Mouse (Mus musculus) brain, adult 2 months (tissue): ENCODE measurements around the gene Nfatc2.

ENCODE experiments used
- DNase-seq: peaks from one replicate; pipeline ENCODE4 v3.0.0; 2011; ENCODE audit warnings: low read depth, low spot score

The Nfatc2 gene

DNA sequence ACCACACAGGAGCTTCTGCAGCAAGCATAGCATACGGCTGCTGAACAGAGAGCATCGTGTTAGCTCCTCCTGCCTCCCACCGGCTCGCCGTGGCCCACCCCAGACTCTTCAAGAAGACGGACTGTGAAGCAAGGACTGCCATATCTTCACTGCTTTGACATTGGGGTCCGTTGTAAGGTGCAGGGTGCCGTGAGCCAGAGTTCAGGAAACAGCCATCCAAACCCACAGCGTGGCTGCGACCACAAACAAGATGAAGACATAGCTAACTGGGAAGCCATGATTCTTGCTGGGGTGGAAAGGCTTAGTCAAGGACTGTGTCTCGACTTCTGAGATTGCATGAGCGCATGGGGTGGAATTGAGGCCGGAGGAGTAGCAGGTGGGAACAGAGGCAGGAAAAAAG, 111.5 kb downstream of the Nfatc2 start:
- no peak for DNase-seq

- no peak for DNase-seq
Observed at GRCm38 (mm10) chr2:168488158-168488925, 113.1 kb downstream of the Nfatc2 start.

- no peak for DNase-seq
Observed at GRCm38 (mm10) chr2:168481121-168481520, 120.3 kb downstream of the Nfatc2 start.

- DNase-seq = peak; percentile 91
Observed at GRCm38 (mm10) chr2:168480692-168481091, 120.8 kb downstream of the Nfatc2 start.

DNA sequence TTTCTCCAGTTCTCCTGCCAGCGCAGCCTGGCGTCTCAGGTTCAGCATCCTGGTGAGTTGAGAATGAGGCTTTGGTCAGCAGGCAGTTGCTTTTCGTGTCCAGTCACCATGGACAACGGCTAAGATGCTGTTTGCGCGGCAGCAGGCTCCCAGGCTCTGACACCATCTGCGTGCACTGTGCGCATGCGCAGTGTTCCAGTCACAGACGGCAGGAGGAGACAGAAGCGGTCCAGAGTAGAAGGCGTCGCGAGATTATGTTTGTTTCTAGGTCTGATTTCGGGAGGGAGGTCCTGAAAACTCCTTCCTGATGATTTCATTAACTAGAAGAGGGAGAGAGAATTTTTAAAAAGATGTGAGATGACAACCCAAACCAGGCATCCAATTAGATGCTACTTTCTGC, 121.5 kb downstream of the Nfatc2 start:
- peak; percentile 95 for DNase-seq

- DNase-seq = no peak
Observed at GRCm38 (mm10) chr2:168478431-168478830, 123.0 kb downstream of the Nfatc2 start.

- DNase-seq = no peak
Observed at GRCm38 (mm10) chr2:168473496-168473895, 128.0 kb downstream of the Nfatc2 start.

DNA sequence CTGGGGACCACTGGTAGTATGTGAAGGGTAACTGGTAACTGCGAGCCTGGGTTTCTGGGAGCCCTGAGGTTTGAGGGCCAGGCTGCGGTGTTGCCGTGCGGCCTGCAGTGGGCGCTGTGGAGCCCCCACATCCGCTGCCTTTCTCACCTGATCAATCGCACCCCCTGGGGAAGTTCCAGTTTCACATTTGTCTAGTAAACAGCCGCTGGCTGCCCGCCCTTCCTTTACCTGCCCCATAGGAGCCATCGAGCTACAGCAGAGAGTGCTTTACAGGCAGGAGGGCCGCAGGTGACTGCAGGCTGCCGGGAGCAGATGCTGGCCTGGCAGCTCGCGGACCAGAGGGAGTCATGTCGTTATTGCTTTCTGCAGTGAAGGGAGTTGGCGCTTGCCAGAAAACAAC, 128.6 kb downstream of the Nfatc2 start:
- DNase-seq = peak; percentile 65

- DNase-seq = peak; percentile 68
Observed at GRCm38 (mm10) chr2:168469032-168469431, 132.4 kb downstream of the Nfatc2 start.

DNA sequence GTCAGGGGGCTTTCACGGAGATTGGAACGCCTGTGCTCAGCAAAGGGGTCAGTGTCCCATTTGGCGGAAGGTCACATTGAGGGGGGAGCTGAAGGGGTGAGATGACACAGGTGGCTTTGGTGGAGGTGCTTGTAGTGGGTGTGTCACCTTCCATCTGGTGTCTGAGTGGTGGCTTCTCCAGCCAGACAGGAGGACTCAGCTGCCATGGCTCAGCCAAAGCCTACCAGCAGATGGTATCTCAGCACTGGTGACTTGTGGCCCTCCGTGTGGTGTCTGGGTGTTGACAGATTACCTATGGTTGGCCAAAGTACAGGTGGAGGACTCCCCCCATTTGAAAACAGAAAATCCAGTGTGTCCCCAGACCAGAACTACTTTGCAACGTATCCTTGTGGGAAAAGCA, 134.3 kb downstream of the Nfatc2 start:
- peak; percentile 58 for DNase-seq

- peak; percentile 53 for DNase-seq
Observed at GRCm38 (mm10) chr2:168466066-168466465, 135.4 kb downstream of the Nfatc2 start.

DNA sequence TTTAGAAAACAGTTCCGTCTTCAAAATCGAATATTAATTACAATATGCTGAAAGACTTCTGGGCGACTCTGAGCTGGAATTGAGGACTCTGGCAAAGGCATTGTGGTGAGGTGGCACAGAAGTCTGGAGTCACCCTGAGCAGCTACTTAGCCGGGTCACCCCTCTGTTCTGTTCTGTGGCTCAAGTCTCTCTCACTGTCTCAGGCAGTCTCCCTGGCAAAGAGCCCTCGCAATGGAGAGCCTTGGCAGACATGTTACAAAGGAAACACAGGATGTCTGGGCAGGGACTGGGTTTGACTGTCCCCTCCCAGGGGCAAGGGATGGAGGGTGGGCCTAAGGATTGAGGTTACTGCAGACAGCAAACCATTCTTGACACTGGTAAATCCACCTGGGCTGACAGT, 135.8 kb downstream of the Nfatc2 start:
- DNase-seq = no peak

DNA sequence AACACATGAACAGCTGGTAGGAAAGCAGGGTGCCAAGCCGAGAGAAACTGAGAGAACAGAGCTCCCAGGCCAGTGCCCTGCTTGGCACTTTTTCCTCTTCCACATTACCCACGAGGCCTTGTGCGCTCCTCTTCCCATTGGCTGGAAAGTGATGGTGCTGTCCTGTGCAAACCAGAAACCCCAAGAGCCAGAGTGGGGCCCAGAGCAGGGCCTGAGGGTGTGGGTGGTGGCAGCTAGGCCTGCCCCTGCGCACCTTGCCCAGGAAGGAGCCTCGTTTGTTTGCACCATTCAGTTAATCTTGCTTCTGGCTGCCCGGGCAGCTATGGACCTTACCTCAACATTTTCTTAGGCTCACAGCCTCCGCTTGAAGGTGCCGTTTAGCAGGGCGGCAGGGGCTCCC, 139.6 kb downstream of the Nfatc2 start:
- DNase-seq = no peak

DNA sequence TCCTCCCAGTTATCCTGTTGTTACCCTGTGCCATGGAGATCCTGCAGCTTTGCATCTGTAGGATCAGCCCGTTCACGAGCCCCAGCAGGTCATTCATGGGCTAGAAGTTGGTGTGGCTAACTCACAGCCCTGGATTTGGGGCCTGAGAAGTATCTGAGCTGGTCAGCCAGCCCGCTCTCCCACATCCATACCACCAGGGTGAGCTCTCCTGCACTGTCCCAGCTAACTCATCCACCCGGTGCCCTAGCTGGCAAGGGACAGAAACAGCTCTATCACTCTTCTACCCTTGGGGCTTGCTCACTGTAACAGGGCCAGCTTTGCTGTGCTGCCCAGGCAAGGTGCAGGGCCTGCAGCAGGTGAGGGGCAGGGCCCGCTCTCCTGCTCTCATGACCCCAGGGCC, 141.8 kb downstream of the Nfatc2 start:
- no peak for DNase-seq

- DNase-seq = no peak
Observed at GRCm38 (mm10) chr2:168458583-168458982, 142.9 kb downstream of the Nfatc2 start.

DNA sequence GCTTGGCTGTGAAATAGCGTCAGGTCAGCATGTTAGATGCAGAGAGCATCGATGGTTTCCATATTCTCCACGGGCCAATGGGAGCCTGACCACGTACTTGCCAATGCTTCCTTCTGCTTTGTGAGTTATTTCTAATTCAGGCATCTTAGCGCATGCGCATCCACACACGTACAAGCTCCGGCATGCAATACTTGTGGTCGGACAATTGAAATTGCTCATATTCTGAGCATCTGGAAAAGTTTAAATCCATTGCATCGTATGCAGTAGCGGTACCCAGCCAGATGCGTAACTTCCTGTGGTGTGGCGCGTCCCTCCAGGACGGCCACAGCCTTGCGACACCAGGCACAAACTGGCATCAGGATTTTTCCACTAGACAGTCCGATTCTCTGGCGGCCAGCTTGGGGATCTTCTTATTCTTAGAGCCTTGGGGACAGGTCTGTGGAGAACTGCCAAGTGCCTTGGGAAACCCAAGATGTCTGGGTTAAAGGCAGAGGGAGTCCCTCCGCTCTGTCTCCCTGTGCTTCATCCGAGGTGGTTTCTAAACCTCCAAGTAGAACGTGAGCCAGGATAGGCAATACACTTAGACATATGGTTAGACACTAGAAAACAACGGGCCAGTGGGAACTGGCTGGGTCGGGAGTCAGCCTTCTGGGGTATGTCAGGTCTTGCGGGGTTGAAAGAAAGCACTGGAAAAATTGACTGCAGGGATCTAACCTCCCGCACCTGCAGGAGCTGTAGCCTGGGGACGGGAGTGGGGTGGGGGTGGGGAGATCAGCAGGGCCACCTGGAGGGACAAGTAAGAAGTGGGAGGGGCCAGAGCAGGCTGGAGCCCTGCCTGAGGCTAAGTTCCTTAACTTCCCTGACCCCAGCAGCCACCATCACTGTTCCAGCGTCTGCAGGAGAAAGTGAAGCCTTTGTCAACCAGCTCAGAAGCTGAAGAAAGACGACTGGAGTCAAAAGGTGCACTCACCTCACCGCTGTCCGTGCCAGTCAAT, 149.4 kb downstream of the Nfatc2 start:
- peak; percentile 29 for DNase-seq

- DNase-seq = peak; percentile 35
Observed at GRCm38 (mm10) chr2:168450977-168451376, 150.5 kb downstream of the Nfatc2 start.

DNA sequence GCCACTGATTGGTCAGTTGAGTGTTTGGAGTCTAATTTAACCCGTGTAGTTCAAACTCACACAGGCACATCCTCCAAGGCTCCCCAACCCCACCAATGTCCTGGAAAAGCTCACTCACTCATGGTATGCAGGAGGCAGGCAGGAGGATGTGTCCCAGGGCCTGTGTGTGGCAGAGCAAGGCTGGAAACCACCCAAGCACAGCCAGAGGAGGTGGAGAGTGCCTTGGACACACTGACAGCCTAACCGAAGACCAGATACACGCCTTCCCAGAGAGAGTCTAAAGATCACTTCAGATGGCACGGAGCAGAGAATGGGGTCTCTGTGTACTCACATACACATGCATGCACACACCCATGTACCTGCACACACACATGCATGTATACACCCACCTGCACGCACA, 153.4 kb downstream of the Nfatc2 start:
- no peak for DNase-seq

GRCm38 (mm10) chr2:168447601-168448000, 153.9 kb downstream of the Nfatc2 start:
- DNase-seq = no peak

DNA sequence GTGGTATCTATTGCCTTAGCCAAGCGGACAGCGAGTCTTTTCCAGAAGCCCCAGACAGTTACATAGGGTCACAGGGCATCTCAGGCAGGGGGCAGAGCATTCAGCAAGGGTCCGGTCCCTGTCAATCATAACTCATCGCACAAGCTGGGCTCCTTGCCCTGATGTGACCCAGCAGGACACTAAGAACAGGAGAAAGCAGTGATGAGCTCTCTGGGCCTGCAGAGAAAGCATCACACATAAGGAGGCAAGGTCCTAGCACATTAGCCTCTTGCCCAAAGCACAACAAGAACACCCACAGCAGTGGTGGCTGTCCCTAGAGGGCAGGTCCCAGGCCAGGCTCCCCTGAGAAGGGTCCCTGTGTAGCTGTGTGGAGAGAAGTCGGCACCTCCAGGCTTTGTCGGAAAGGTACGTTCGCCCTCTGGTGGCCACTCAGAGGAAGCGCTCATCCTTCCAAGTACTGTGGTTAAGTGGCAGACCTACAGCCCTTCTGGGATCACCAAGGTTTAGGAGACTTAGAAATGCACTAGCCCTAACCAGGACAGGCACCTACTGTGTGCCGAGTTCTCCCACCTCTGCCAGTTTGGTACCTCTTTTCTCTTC, 156.1 kb downstream of the Nfatc2 start:
- peak; percentile 77 for DNase-seq

GRCm38 (mm10) chr2:168444126-168444525, 157.3 kb downstream of the Nfatc2 start:
- DNase-seq = no peak

GRCm38 (mm10) chr2:168441494-168441893, 160.0 kb downstream of the Nfatc2 start:
- no peak for DNase-seq
